Mouse (Mus musculus) bone marrow macrophage, adult 2 months (primary cell): ENCODE results near the gene Ext2.

Source experiments
- CTCF ChIP-seq: IDR thresholded peaks from 2 replicates; pipeline ENCODE4 v1.5.1; 2012; ENCODE audit warnings: low read depth, mild to moderate bottlenecking, low read length, moderate library complexity
- POLR2A ChIP-seq: IDR thresholded peaks from 2 replicates; pipeline ENCODE4 v1.6.1; 2012; ENCODE audit warnings: mild to moderate bottlenecking, low read depth, low read length, borderline replicate concordance

DNA sequence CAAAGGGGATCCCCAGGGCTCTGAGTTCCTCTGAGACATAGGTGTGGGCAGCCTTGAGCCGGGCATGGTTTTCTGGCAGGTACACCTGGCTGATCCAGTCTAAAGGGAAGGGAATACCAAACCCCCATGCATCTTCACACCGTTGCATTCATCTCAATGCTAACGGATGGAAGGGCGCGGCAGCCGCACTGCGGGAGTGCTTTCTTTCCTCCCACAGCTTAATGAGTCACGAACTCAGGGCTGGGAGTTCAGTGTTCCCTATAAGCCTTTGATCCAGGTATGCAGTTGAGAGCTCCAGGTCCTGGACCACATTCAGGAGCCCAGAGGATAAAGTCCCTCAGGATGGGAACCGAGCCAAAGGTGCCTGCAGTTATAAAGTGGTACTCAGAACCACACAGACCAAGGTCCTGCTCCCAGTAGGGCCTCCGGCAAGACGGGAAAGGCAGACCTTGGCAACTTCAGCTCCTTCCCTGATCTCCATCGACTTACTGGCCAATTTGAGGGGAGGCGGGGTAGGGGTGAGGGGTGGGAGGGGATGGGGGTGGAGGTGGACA is 13.9 kb upstream of the Ext2 start:
- TF ChIP-seq POLR2A (no peak), CTCF (no peak)
